Mouse (Mus musculus) thymus, postnatal 4 days (tissue): ENCODE data around the gene Vmn1r111.
"Not testable (repeated sequence)": the region's sequence is repeated elsewhere in the genome, so short reads cannot be mapped to it uniquely, and the experiment has no call there.

Experiments used
- DNase-seq: peaks from one replicate; pipeline ENCODE4 v3.0.0; 2021

Vmn1r111 gene

DNA sequence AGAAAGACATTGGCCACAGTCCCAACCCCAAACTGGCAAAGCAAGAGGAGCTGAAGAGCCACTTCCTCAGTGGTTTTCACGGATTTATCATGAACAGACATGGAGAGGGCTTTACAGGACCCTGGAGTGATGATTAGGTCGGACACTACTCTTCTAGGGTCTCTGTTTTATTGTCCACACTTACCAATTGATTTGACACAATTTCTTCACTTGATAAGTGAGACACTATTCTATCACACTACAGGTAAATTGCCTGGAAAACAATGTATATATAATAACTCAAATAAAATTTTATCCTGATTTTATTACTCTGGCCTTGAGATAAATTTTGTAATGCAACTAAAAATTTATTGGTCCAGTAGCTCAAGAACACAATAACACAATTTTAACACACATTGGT, at the start of gene Vmn1r111:
Gene Vmn1r111, minus strand, starts transcription at position 101 of the 400 bp plus-strand sequence.
- not testable (repeated sequence) for DNase-seq

- DNase-seq, result not testable (repeated sequence)
These were observed 27.5 kb upstream of the Vmn1r111 start, which contains the start of gene Gm10668 for GRCm38 (mm10) chr7:20730524-20730923. Gene Gm10668, minus strand, starts transcription at chr7:20730624.

- not testable (repeated sequence) for DNase-seq
These were observed 34.4 kb downstream of the Vmn1r111 start, which contains the start of gene Vmn1r107 for GRCm38 (mm10) chr7:20668618-20669017. Gene Vmn1r107, plus strand, starts transcription at chr7:20668918.
